Mouse (Mus musculus) small intestine, adult 2 months (tissue): Measurements from ENCODE around the gene Ruvbl2.

Experiments
- CTCF ChIP-seq: fragments of 200-500 bp; IDR thresholded peaks from 2 replicates; pipeline ENCODE4 v1.5.1; 2012; ENCODE audit warnings: low read depth, mild to moderate bottlenecking, control low read depth, inconsistent platforms, low read length, moderate library complexity, mixed read lengths; ENCODE audit not compliant: insufficient replicate concordance, insufficient read length; ENCODE audit errors: extremely low read depth
- POLR2A ChIP-seq: fragments of 200-500 bp; IDR thresholded peaks from 2 replicates; pipeline ENCODE4 v1.6.1; 2012; ENCODE audit warnings: low read depth, mild to moderate bottlenecking, control low read depth, inconsistent platforms, low read length, moderate library complexity

DNA sequence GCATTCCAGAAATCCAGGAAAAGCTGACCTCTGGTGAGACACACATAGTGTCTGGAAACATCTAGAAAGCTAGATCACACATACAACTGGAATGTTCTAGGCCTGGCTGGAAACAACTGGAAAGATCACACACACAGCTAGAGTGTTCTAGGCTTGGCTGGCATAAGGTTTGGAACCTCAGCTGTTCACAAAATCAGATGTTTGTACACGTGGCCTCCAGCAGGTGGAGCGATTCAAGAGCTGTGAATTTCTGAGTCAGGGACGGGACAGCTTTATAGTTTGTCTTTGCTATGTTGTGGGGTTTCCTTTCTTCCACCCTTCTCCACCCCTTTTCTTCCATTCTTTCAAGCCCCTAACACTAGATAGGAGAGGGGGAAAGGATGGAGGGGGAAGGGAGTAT, 39.1 kb upstream of the Ruvbl2 start:
- TF ChIP-seq CTCF: peak; percentile 47; the same call in 1 of the 2 replicates
- no peak for TF ChIP-seq POLR2A
